Mouse (Mus musculus) cerebellum, postnatal 25 days (tissue): ENCODE results near the gene 1700056E22Rik.

ENCODE experiments used
- DNase-seq, 2 experiments: peaks; one replicate each; pipeline ENCODE4 v3.0.0; 2021; ENCODE audit warnings: mixed read lengths in 2 of 2

The 1700056E22Rik gene

GRCm38 (mm10) chr1:184048675-184049418, 14.7 kb upstream of the 1700056E22Rik start:
- no peak for DNase-seq

GRCm38 (mm10) chr1:184047818-184048217, 13.7 kb upstream of the 1700056E22Rik start:
- no peak for DNase-seq

GRCm38 (mm10) chr1:184046070-184046677, 12.1 kb upstream of the 1700056E22Rik start:
- DNase-seq: no peak

GRCm38 (mm10) chr1:184043391-184043790, 9.3 kb upstream of the 1700056E22Rik start:
- DNase-seq: no peak

GRCm38 (mm10) chr1:184042745-184043144, 8.6 kb upstream of the 1700056E22Rik start:
- DNase-seq: no peak

- no peak for DNase-seq
Measured at GRCm38 (mm10) chr1:184041778-184042573, 7.9 kb upstream of the 1700056E22Rik start.

- no peak for DNase-seq
Measured at GRCm38 (mm10) chr1:184040906-184041305, 6.8 kb upstream of the 1700056E22Rik start.

- no peak for DNase-seq
Measured at GRCm38 (mm10) chr1:184040181-184040580, 6.1 kb upstream of the 1700056E22Rik start.

- no peak for DNase-seq
Measured at GRCm38 (mm10) chr1:184039301-184039700, 5.2 kb upstream of the 1700056E22Rik start.

- no peak for DNase-seq
Measured at GRCm38 (mm10) chr1:184037802-184038201, 3.7 kb upstream of the 1700056E22Rik start.

GRCm38 (mm10) chr1:184035346-184035903, 1.3 kb upstream of the 1700056E22Rik start:
- peak; percentile 26 to 36 for DNase-seq

- peak; percentile 61 to 63 for DNase-seq
Measured at GRCm38 (mm10) chr1:184034741-184035181, 660 bp upstream of the 1700056E22Rik start.

GRCm38 (mm10) chr1:184033390-184034010, 601 bp downstream of the 1700056E22Rik start:
- DNase-seq: peak; percentile 83 to 86

- no peak for DNase-seq
Measured at GRCm38 (mm10) chr1:184032682-184033389, 1.3 kb downstream of the 1700056E22Rik start.

- no peak for DNase-seq
Measured at GRCm38 (mm10) chr1:184030070-184030802, 3.9 kb downstream of the 1700056E22Rik start.

GRCm38 (mm10) chr1:184027039-184027438, 7.1 kb downstream of the 1700056E22Rik start:
- DNase-seq: no peak

- no peak for DNase-seq
Measured at GRCm38 (mm10) chr1:184025079-184025478, 9.0 kb downstream of the 1700056E22Rik start.

GRCm38 (mm10) chr1:184024631-184025030, 9.5 kb downstream of the 1700056E22Rik start:
- no peak for DNase-seq

- DNase-seq: no peak
Measured at GRCm38 (mm10) chr1:184023971-184024370, 10.1 kb downstream of the 1700056E22Rik start.

GRCm38 (mm10) chr1:184019722-184020107, 14.4 kb downstream of the 1700056E22Rik start:
- no peak for DNase-seq

GRCm38 (mm10) chr1:184019042-184019721, 14.9 kb downstream of the 1700056E22Rik start:
- no peak for DNase-seq
